Mouse (Mus musculus): ENCODE measurements around the gene Ankfn1.

The Ankfn1 gene

GRCm38 (mm10) chr11:89455647-89456231 is 321.7 kb downstream of the Ankfn1 start:
- no peak for DNase-seq

GRCm38 (mm10) chr11:89454702-89455101 is 322.8 kb downstream of the Ankfn1 start:
- no peak for DNase-seq

- no peak for DNase-seq
These were observed 324.6 kb downstream of the Ankfn1 start for GRCm38 (mm10) chr11:89452862-89453261.

GRCm38 (mm10) chr11:89450406-89450805 is 327.0 kb downstream of the Ankfn1 start:
- no peak for DNase-seq

GRCm38 (mm10) chr11:89448986-89449385 is 328.5 kb downstream of the Ankfn1 start:
- DNase-seq, result no peak

- DNase-seq, result no peak
These were observed 330.0 kb downstream of the Ankfn1 start for GRCm38 (mm10) chr11:89447477-89447876.

GRCm38 (mm10) chr11:89440566-89440965 is 336.9 kb downstream of the Ankfn1 start:
- DNase-seq, result no peak

GRCm38 (mm10) chr11:89424358-89424757 is 353.1 kb downstream of the Ankfn1 start:
- DNase-seq, result no peak

- no peak for DNase-seq
These were observed 354.8 kb downstream of the Ankfn1 start for GRCm38 (mm10) chr11:89422637-89423036.

GRCm38 (mm10) chr11:89420767-89421438 is 356.6 kb downstream of the Ankfn1 start:
- no peak for DNase-seq

- no peak for DNase-seq
These were observed 357.6 kb downstream of the Ankfn1 start for GRCm38 (mm10) chr11:89419863-89420262.

- no peak for DNase-seq
These were observed 358.8 kb downstream of the Ankfn1 start for GRCm38 (mm10) chr11:89418644-89419043.

- no peak for DNase-seq
These were observed 360.7 kb downstream of the Ankfn1 start for GRCm38 (mm10) chr11:89416769-89417168.

- no peak for DNase-seq
These were observed 368.7 kb downstream of the Ankfn1 start for GRCm38 (mm10) chr11:89408774-89409173.

- no peak for DNase-seq
These were observed 373.0 kb downstream of the Ankfn1 start for GRCm38 (mm10) chr11:89404489-89404888.

- DNase-seq, result no peak
These were observed 374.0 kb downstream of the Ankfn1 start for GRCm38 (mm10) chr11:89403436-89403835.

GRCm38 (mm10) chr11:89388851-89389250 is 388.6 kb downstream of the Ankfn1 start:
- DNase-seq, result no peak

GRCm38 (mm10) chr11:89382634-89383009 is 394.8 kb downstream of the Ankfn1 start:
- no peak for DNase-seq

- no peak for DNase-seq
These were observed 395.4 kb downstream of the Ankfn1 start for GRCm38 (mm10) chr11:89381782-89382633.

- no peak for DNase-seq
These were observed 406.5 kb downstream of the Ankfn1 start for GRCm38 (mm10) chr11:89370941-89371340.

GRCm38 (mm10) chr11:89370373-89370772 is 407.1 kb downstream of the Ankfn1 start:
- no peak for DNase-seq

GRCm38 (mm10) chr11:89363981-89364380 is 413.5 kb downstream of the Ankfn1 start:
- no peak for DNase-seq

- DNase-seq, result no peak
These were observed 416.6 kb downstream of the Ankfn1 start for GRCm38 (mm10) chr11:89360895-89361294.

GRCm38 (mm10) chr11:89358546-89358945 is 418.9 kb downstream of the Ankfn1 start:
- no peak for DNase-seq
